Mouse (Mus musculus): ENCODE data around the gene Olfml1. TPM values are rescaled to one million over a fixed set of nuclear protein-coding genes. Genes with fewer than 3 reads are reported as not detected.

Gene Olfml1
- polyA plus RNA-seq, 1 experiment from 2014 or later, result 2.5 TPM

- H3K4me1 ChIP-seq (replicated peaks), result no peaks in the 10 kb centered on the region
- H3K4me2 ChIP-seq (replicated peaks), result no peak overlapping the region
- H3K9me3 ChIP-seq, result no peaks in the 10 kb centered on the region
- H3K9ac ChIP-seq (replicated peaks), result no peak overlapping the region
- 85% methylated on average over 3 of the region's 3 CpGs for WGBS
- no peaks in the 10 kb centered on the region for H3K36me3 ChIP-seq
- no peaks in the 10 kb centered on the region for H3K27me3 ChIP-seq
- no peak overlapping the region for H3K4me3 ChIP-seq (replicated peaks)
- no peak for ATAC-seq
- no peak overlapping the region for H3K27ac ChIP-seq
Observed at GRCm38 (mm10) chr7:107555906-107556305, 11.3 kb upstream of the Olfml1 start.

- H3K4me1 ChIP-seq (replicated peaks), result no peaks in the 10 kb centered on the region
- no peak overlapping the region for H3K4me3 ChIP-seq (replicated peaks)
- H3K27me3 ChIP-seq, result no peaks in the 10 kb centered on the region
- ATAC-seq, result no peak
- H3K9ac ChIP-seq (replicated peaks), result no peak overlapping the region
- H3K27ac ChIP-seq, result no peak overlapping the region
- no peak overlapping the region for H3K4me2 ChIP-seq (replicated peaks)
- WGBS, result 78% methylated on average over 2 of the region's 2 CpGs
- no peaks in the 10 kb centered on the region for H3K36me3 ChIP-seq
- no peaks in the 10 kb centered on the region for H3K9me3 ChIP-seq
Observed at GRCm38 (mm10) chr7:107560675-107561074, 6.6 kb upstream of the Olfml1 start.

DNA sequence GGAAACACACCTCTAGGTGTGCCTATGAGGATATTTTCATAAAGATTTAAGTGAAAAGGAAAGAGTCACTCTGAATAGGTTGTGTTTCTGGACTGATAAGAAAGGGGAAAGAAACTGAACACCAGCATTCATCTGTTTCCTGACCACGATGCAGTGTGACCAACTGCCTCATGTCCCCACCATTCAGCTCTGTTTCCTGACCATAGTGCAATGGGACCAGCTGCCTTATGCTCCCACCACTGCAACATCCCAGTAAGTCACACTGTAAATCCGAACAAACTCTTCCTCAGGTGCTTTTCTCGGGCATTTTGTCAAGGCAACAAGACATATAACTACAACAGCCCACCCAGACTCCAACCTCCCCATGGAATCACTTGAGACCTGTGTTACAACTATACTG, 5.7 kb upstream of the Olfml1 start:
- Histone ChIP-seq H3K27ac (no peak overlapping the region), H3K9ac (replicated peaks) (no peak overlapping the region), H3K36me3 (no peaks in the 10 kb centered on the region), H3K4me1 (replicated peaks) (no peaks in the 10 kb centered on the region), H3K4me2 (replicated peaks) (no peak overlapping the region), H3K4me3 (replicated peaks) (no peak overlapping the region), H3K27me3 (no peaks in the 10 kb centered on the region), H3K9me3 (no peaks in the 10 kb centered on the region)
- ATAC-seq, result no peak
- 76% methylated on average over 3 of the region's 3 CpGs for WGBS

- Histone ChIP-seq H3K4me2 (replicated peaks) (no peak overlapping the region), H3K4me3 (replicated peaks) (no peak overlapping the region), H3K27ac (no peak overlapping the region), H3K4me1 (replicated peaks) (no peaks in the 10 kb centered on the region), H3K9me3 (no peaks in the 10 kb centered on the region), H3K9ac (replicated peaks) (no peak overlapping the region), H3K27me3 (no peaks in the 10 kb centered on the region), H3K36me3 (no peaks in the 10 kb centered on the region)
- 55% methylated on average over 2 of the region's 2 CpGs for WGBS
- no peak for ATAC-seq
Observed at GRCm38 (mm10) chr7:107563727-107564126, 3.5 kb upstream of the Olfml1 start.

DNA sequence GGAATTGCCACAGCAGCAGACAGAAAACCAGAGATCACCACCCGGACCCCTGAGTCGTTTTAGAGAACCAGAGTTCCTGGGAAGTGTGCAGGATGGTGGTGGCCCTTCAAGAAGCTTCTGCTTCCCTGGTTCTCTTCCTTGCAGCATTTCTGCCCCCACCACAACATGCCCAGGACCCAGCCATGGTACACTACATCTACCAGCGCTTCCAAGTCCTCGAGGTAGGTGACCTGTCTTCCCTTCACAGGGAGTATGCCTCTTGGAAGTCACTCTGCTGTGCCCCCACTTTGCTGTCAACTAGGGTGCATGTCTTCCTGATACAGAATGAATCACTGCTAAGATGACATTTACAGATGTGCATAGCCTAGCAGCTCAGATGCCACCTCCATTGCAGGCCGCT, 428 bp downstream of the Olfml1 start:
- H3K9ac ChIP-seq (replicated peaks), result no peak overlapping the region
- H3K4me1 ChIP-seq (replicated peaks), result no peaks in the 10 kb centered on the region
- H3K4me3 ChIP-seq (replicated peaks), result no peak overlapping the region
- no peaks in the 10 kb centered on the region for H3K27me3 ChIP-seq
- H3K36me3 ChIP-seq, result no peaks in the 10 kb centered on the region
- WGBS, result 86% methylated on average over 5 of the region's 5 CpGs
- no peak overlapping the region for H3K4me2 ChIP-seq (replicated peaks)
- H3K27ac ChIP-seq, result no peak overlapping the region
- no peak for ATAC-seq
- H3K9me3 ChIP-seq, result no peaks in the 10 kb centered on the region

DNA sequence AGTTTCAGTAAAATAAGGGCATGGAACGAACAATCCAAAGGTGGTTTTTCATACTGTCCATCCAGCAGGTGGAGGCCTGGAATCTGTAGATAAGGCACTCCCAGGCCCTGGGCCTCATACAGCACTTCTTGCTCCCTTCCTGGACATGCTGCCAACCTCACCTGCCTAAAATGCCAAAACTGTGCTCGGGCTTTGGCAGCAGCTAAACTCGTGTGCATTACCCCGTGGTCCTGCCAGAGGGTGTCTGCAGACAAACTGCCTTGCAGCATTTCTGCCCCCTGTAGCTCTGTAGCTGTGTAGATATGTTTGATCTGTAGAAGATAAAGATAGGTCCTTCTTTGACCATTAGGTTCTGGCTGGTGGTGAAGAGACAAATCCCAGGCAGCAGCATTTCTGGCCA, 1.7 kb downstream of the Olfml1 start:
- Histone ChIP-seq H3K4me1 (replicated peaks) (no peaks in the 10 kb centered on the region), H3K36me3 (no peaks in the 10 kb centered on the region), H3K27me3 (no peaks in the 10 kb centered on the region), H3K9me3 (no peaks in the 10 kb centered on the region), H3K4me2 (replicated peaks) (no peak overlapping the region), H3K4me3 (replicated peaks) (no peak overlapping the region), H3K27ac (no peak overlapping the region), H3K9ac (replicated peaks) (no peak overlapping the region)
- WGBS, result 80% methylated on average over 4 of the region's 4 CpGs
- ATAC-seq, result no peak

DNA sequence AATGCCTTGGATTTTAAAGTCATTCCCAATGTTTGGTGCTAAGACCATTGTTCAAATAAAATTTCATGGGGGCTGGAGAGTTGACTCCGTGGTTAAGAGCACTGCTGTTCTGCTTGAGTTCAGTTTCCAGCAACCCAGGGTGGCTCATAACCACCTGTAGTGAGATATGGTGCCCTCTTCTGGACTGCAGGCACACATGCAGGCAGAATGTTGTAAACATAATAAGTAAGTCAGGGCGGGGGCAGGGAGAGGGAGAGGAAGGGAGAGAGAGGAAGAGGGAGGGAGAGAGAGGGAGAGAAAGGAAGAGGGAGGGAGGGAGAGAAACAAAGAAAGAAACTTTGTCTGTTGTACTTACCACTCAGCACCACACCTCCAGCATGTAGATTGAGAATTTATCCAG, 6.6 kb downstream of the Olfml1 start:
- no peaks in the 10 kb centered on the region for H3K9me3 ChIP-seq
- WGBS, result 71% methylated on average over 2 of the region's 2 CpGs
- ATAC-seq, result no peak
- H3K4me2 ChIP-seq (replicated peaks), result no peak overlapping the region
- no peaks in the 10 kb centered on the region for H3K36me3 ChIP-seq
- H3K27ac ChIP-seq, result no peak overlapping the region
- H3K4me1 ChIP-seq (replicated peaks), result no peaks in the 10 kb centered on the region
- H3K9ac ChIP-seq (replicated peaks), result no peak overlapping the region
- H3K27me3 ChIP-seq, result no peaks in the 10 kb centered on the region
- no peak overlapping the region for H3K4me3 ChIP-seq (replicated peaks)

- Histone ChIP-seq H3K27ac (no peak overlapping the region), H3K27me3 (no peaks in the 10 kb centered on the region), H3K36me3 (no peaks in the 10 kb centered on the region), H3K4me3 (replicated peaks) (no peak overlapping the region), H3K4me2 (replicated peaks) (no peak overlapping the region), H3K4me1 (replicated peaks) (no peaks in the 10 kb centered on the region), H3K9ac (replicated peaks) (no peak overlapping the region), H3K9me3 (no peaks in the 10 kb centered on the region)
- ATAC-seq, result no peak
- 85% methylated on average over 3 of the region's 3 CpGs for WGBS
Observed at GRCm38 (mm10) chr7:107574276-107574675, 7.0 kb downstream of the Olfml1 start.

DNA sequence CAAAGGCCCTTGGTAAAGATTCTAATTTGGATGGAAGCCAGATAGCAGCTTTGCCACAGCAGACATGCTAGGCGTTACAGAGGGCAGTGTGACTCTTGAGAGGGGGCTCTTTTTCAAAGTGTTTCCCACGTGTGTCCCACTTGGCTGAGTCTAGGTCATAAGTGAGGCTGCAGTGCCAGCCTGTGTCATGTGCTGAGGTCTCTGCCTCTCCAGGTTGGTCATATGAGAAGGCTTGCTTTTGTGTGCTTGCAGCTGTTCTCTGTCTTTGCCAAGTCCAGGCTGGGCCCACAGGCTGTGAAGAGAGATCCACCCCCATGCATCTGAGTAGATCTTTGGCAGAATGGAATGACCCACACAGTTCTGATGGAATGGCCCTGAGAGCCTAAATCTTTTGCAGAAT, 25.4 kb downstream of the Olfml1 start:
- Histone ChIP-seq H3K36me3 (no peaks in the 10 kb centered on the region), H3K9me3 (no peaks in the 10 kb centered on the region), H3K27me3 (peaks cover 6% of the 10 kb centered on the region), H3K4me1 (replicated peaks) (peaks cover 9% of the 10 kb centered on the region), H3K4me3 (replicated peaks) (no peak overlapping the region), H3K9ac (replicated peaks) (no peak overlapping the region), H3K27ac (no peak overlapping the region), H3K4me2 (replicated peaks) (no peak overlapping the region)
- 47% methylated on average over 2 of the region's 2 CpGs for WGBS
- peak; percentile 18; the same call in 1 of the 2 replicates for ATAC-seq

GRCm38 (mm10) chr7:107593904-107594303, 26.7 kb downstream of the Olfml1 start:
- Histone ChIP-seq H3K9me3 (no peaks in the 10 kb centered on the region), H3K36me3 (no peaks in the 10 kb centered on the region), H3K27ac (no peak overlapping the region), H3K4me2 (replicated peaks) (peak overlapping the region; percentile 92), H3K27me3 (peaks cover 6% of the 10 kb centered on the region), H3K4me3 (replicated peaks) (peak overlapping the region; percentile 51; the same call in 1 of the 2 replicates), H3K9ac (replicated peaks) (no peak overlapping the region), H3K4me1 (replicated peaks) (peaks cover 9% of the 10 kb centered on the region)
- ATAC-seq, result no peak
- 33% methylated on average over 7 of the region's 7 CpGs for WGBS

- Histone ChIP-seq H3K9me3 (no peaks in the 10 kb centered on the region), H3K27me3 (peaks cover 6% of the 10 kb centered on the region), H3K9ac (replicated peaks) (peak overlapping the region; percentile 61), H3K27ac (no peak overlapping the region), H3K4me2 (replicated peaks) (peak overlapping the region; percentile 92), H3K4me3 (replicated peaks) (peak overlapping the region; percentile 51), H3K4me1 (replicated peaks) (peaks cover 9% of the 10 kb centered on the region), H3K36me3 (no peaks in the 10 kb centered on the region)
- peak; percentile 83 for ATAC-seq
- WGBS, result 1% methylated on average over 16 of the region's 16 CpGs
Observed at GRCm38 (mm10) chr7:107594325-107594856, 27.1 kb downstream of the Olfml1 start.

DNA sequence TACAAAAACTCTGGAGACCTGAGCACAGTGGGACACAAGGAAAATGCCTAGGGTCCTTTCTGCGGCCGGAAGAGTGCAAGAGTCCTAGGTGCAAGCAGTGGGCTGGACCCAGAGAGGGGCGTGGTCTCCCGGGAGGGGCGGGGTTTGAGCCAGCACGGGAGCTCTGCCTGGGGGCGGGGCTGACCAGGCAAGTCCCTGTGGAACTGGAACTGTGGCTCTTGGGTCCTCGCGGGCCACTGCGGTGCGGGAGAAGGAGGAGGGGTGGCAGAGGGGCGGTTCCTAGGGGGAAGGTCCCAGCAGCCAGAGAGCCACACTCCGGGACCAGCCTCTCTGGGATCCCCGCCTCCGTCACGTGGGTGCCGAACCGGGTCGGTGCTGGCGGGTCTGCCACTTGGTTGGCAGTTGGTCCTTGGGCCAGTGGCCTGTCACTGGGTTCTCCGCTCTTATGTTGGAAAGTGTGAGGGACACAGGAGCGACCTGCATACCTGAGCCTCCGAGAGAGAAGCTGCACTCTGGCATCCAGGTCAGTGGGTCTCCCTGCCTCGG, 27.7 kb downstream of the Olfml1 start, which contains the start of gene Ppfibp2:
Ppfibp2 (plus strand) TSS at position 351 of the 546 bp plus-strand sequence.
- ATAC-seq, result peak; percentile 92
- 1% methylated on average over 24 of the region's 24 CpGs for WGBS
- Histone ChIP-seq H3K36me3 (no peaks in the 10 kb centered on the region), H3K4me1 (replicated peaks) (peaks cover 9% of the 10 kb centered on the region), H3K9ac (replicated peaks) (peak within 1 kb of the TSS; percentile 61), H3K4me3 (replicated peaks) (peak within 1 kb of the TSS; percentile 51), H3K9me3 (no peaks in the 10 kb centered on the region), H3K27me3 (peaks cover 6% of the 10 kb centered on the region), H3K4me2 (replicated peaks) (peak within 1 kb of the TSS; percentile 92), H3K27ac (no peak within 1 kb of the TSS)

- 13% methylated on average over 13 of the region's 13 CpGs for whole genome bisulfite sequencing
- Histone ChIP-seq H3K4me2 (replicated peaks) (peak overlapping the region; percentile 92), H3K27ac (no peak overlapping the region), H3K4me1 (replicated peaks) (peaks cover 9% of the 10 kb centered on the region), H3K9ac (replicated peaks) (peak overlapping the region; percentile 61; the same call in 1 of the 2 replicates), H3K36me3 (no peaks in the 10 kb centered on the region), H3K4me3 (replicated peaks) (peak overlapping the region; percentile 51), H3K27me3 (peaks cover 6% of the 10 kb centered on the region), H3K9me3 (no peaks in the 10 kb centered on the region)
- no peak for ATAC-seq
Observed at GRCm38 (mm10) chr7:107595426-107595825, 28.2 kb downstream of the Olfml1 start.
